In the genomic region with DNA sequence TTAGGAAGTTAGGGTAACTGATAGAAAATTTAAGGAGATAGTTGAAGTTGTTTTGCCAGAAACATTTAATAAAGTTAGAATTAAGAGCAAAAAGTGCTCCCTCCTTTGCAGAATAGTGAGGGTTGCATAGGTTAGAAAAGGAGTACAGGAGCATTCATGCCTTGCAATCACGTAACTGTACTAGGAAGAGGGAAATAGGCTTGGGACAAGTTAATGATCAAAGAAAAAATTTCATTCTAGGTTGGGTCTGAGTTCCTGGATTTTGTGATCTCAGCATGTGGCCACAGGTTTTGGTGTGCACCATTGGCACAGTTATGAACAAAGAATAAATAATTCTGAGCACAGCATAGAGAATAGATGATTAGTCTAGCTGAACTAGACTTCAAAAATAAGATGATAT, we compare ENCODE assay signal across 23 mouse cellular contexts.
"Had no signal": no experiment of that assay in that cellular context is flagged by ENCODE, and none has a peak within 500 bp of the region (broad histone marks: within the 10 kb centered on the region; RNA-seq: fewer than 3 reads in every experiment).

No protein-coding gene starts in this region.

- DNase-seq: gastrocnemius, adult 2 months; gastrocnemius, postnatal 14 days; gastrocnemius, postnatal 36 days; heart, adult 11 months; heart, adult 2 months; heart, postnatal 14 days; heart, postnatal 36 days; kidney, postnatal 25 days; layer of hippocampus, adult 9-11 months; layer of hippocampus, postnatal 36 days; left cerebral cortex, postnatal 4 days; lung, adult 18-20 months had no signal

- H3K36me3 ChIP-seq: heart, embryonic 15.5 days; hindbrain, embryonic 13.5 days; hindbrain, embryonic 15.5 days; limb, embryonic 13.5 days; limb, embryonic 15.5 days had no signal

- H3K9ac ChIP-seq: heart, embryonic 13.5 days; heart, embryonic 15.5 days; hindbrain, embryonic 13.5 days; hindbrain, embryonic 15.5 days; limb, embryonic 13.5 days; limb, embryonic 15.5 days; liver, embryonic 12.5 days; liver, embryonic 14.5 days had no signal

- H3K4me1 ChIP-seq: heart, embryonic 13.5 days; heart, embryonic 15.5 days; hindbrain, embryonic 13.5 days; hindbrain, embryonic 15.5 days; limb, embryonic 13.5 days; limb, embryonic 15.5 days; liver, embryonic 12.5 days had no signal

- H3K9me3 ChIP-seq: heart, embryonic 13.5 days; heart, embryonic 15.5 days; hindbrain, embryonic 13.5 days; hindbrain, embryonic 15.5 days; limb, embryonic 13.5 days; limb, embryonic 15.5 days; liver, embryonic 12.5 days had no signal

- H3K27me3 ChIP-seq: heart, embryonic 13.5 days; heart, embryonic 15.5 days; hindbrain, embryonic 13.5 days; hindbrain, embryonic 15.5 days; limb, embryonic 13.5 days; limb, embryonic 15.5 days; liver, embryonic 12.5 days had no signal

- H3K4me2 ChIP-seq: heart, embryonic 11.5 days; heart, embryonic 13.5 days; heart, embryonic 15.5 days; hindbrain, embryonic 13.5 days; hindbrain, embryonic 15.5 days; limb, embryonic 13.5 days; limb, embryonic 15.5 days; liver, embryonic 12.5 days had no signal

- ATAC-seq: hindbrain, postnatal 0 days; intestine, embryonic 16.5 days; liver, embryonic 12.5 days had no signal

- H3K4me3 ChIP-seq: gastrocnemius, adult 2 months; heart, adult 2 months; heart, embryonic 13.5 days; heart, embryonic 15.5 days; hindbrain, embryonic 13.5 days; hindbrain, embryonic 15.5 days; limb, embryonic 13.5 days; limb, embryonic 15.5 days; liver, embryonic 12.5 days had no signal

- H3K27ac ChIP-seq: gastrocnemius, adult 2 months; heart, adult 2 months; heart, embryonic 13.5 days; heart, embryonic 15.5 days; hindbrain, embryonic 13.5 days; hindbrain, embryonic 15.5 days; hindbrain, postnatal 0 days; limb, embryonic 13.5 days; limb, embryonic 15.5 days; liver, embryonic 12.5 days; liver, embryonic 14.5 days had no signal
